Mouse (Mus musculus): ENCODE results near the gene Miga1.
"Not testable (repeated sequence)": the region's sequence is repeated elsewhere in the genome, so short reads cannot be mapped to it uniquely, and the experiment has no call there.

Miga1 gene

GRCm38 (mm10) chr3:152321765-152322547 is 18.3 kb downstream of the Miga1 start:
- DNase-seq: no peak

GRCm38 (mm10) chr3:152320972-152321645 is 19.1 kb downstream of the Miga1 start:
- DNase-seq: no peak

GRCm38 (mm10) chr3:152316447-152317173 is 23.6 kb downstream of the Miga1 start:
- DNase-seq: not testable (repeated sequence)

- peak; percentile 66 to 74 for DNase-seq
These were observed 24.6 kb downstream of the Miga1 start for GRCm38 (mm10) chr3:152315613-152316012.

GRCm38 (mm10) chr3:152314666-152315065 is 25.5 kb downstream of the Miga1 start:
- DNase-seq: not testable (repeated sequence)

GRCm38 (mm10) chr3:152309250-152309645 is 31.0 kb downstream of the Miga1 start:
- DNase-seq: no peak

GRCm38 (mm10) chr3:152308485-152309249 is 31.5 kb downstream of the Miga1 start:
- no peak for DNase-seq

GRCm38 (mm10) chr3:152305971-152306370 is 34.2 kb downstream of the Miga1 start:
- no peak for DNase-seq

- no peak for DNase-seq
These were observed 35.1 kb downstream of the Miga1 start for GRCm38 (mm10) chr3:152305080-152305479.

- DNase-seq: no peak
These were observed 36.0 kb downstream of the Miga1 start for GRCm38 (mm10) chr3:152304093-152304815.

GRCm38 (mm10) chr3:152302991-152303390 is 37.2 kb downstream of the Miga1 start:
- no peak for DNase-seq

- DNase-seq: no peak
These were observed 39.5 kb downstream of the Miga1 start for GRCm38 (mm10) chr3:152300376-152301337.

- DNase-seq: no peak
These were observed 44.3 kb downstream of the Miga1 start for GRCm38 (mm10) chr3:152295896-152296295.

- DNase-seq: no peak
These were observed 45.8 kb downstream of the Miga1 start for GRCm38 (mm10) chr3:152294400-152294799.

- DNase-seq: no peak
These were observed 46.6 kb downstream of the Miga1 start for GRCm38 (mm10) chr3:152293530-152294181.

GRCm38 (mm10) chr3:152291895-152292294 is 48.3 kb downstream of the Miga1 start:
- no peak for DNase-seq

GRCm38 (mm10) chr3:152290175-152290798 is 49.9 kb downstream of the Miga1 start:
- DNase-seq: no peak

- DNase-seq: no peak
These were observed 51.5 kb downstream of the Miga1 start for GRCm38 (mm10) chr3:152288740-152289139.

GRCm38 (mm10) chr3:152288276-152288675 is 51.9 kb downstream of the Miga1 start:
- DNase-seq: no peak

GRCm38 (mm10) chr3:152287810-152288209 is 52.4 kb downstream of the Miga1 start:
- DNase-seq: no peak
